Mouse (Mus musculus) right cerebral cortex, postnatal 14 days (tissue): ENCODE measurements around the gene Olfr353.

ENCODE experiments used
- DNase-seq: peaks from one replicate; pipeline ENCODE4 v3.0.0; 2022

Olfr353 gene

GRCm38 (mm10) chr2:36892836-36893235 is at the start of gene Olfr353:
Olfr353 (minus strand) TSS chr2:36892936.
- DNase-seq = no peak

GRCm38 (mm10) chr2:36936821-36937220 is 44.1 kb upstream of the Olfr353 start, which contains the start of gene Olfr356:
Olfr356 (plus strand) TSS chr2:36937121.
- no peak for DNase-seq

- DNase-seq = no peak
Measured at GRCm38 (mm10) chr2:36928797-36929196, 36.1 kb upstream of the Olfr353 start, which contains the start of gene Olfr355. Olfr355 (minus strand) TSS chr2:36928897.

- no peak for DNase-seq
Measured at GRCm38 (mm10) chr2:36905380-36905779, 12.6 kb upstream of the Olfr353 start, which contains the start of gene Olfr354. Olfr354 (plus strand) TSS chr2:36905680.

- DNase-seq = no peak
Measured at GRCm38 (mm10) chr2:36897114-36897513, 4.4 kb upstream of the Olfr353 start.

GRCm38 (mm10) chr2:36868160-36868559 is 24.6 kb downstream of the Olfr353 start, which contains the start of gene Olfr352:
Olfr352 (plus strand) TSS chr2:36868460.
- DNase-seq = no peak

- no peak for DNase-seq
Measured at GRCm38 (mm10) chr2:36862560-36862959, 30.2 kb downstream of the Olfr353 start, which contains the start of gene Olfr351. Olfr351 (minus strand) TSS chr2:36862660.

- DNase-seq = no peak
Measured at GRCm38 (mm10) chr2:36846010-36846409, 46.7 kb downstream of the Olfr353 start, which contains the start of gene Olfr350. Olfr350 (plus strand) TSS chr2:36846310.
